Mouse (Mus musculus): ENCODE data around the gene Arntl2. TPM values are rescaled to one million over a fixed set of nuclear protein-coding genes. Genes with fewer than 3 reads are reported as not detected.

The Arntl2 gene
- 0.52 and 0.76 TPM in 2 replicates for polyA plus RNA-seq (2015; fragmentation: Nextera tagmentation; extraction: Ambion mirVana)

DNA sequence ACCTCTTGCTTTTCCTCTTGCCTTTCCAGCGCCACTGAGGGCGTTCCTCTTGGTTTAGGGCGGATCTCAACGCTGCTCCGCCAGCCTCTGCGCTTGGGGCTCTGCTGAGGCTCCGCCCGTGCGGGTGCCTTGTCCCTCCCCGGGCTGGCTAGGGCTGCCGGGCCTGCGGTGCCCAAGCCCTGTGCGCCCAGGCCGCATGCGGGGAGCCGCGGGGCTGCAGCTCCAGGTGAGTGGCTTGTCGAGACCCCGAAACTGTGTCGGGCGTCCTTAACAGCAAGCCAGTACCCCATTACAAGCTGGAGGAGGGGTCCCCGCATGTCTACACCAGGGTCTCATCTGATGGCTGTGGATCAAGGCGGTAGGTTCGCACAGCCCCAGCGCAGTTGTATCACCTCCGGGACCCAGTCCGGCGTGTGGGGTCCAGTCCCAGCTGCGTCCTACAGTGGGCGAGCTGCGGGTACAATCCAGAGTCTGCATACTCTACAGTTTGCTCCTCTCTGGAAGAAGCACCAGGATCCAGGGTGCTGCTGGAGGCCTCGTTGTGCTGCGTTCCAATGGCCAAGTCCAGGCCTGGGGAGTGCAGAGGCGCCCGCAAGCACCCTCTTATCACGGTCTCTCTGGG is at the start of gene Arntl2:
Gene Arntl2, plus strand, starts transcription at position 132 of the 622 bp plus-strand sequence.
- Histone ChIP-seq H3K27me3 (replicated peaks; ENCODE audit: control insufficient read depth, insufficient read depth, low read length) (no peaks in the 10 kb centered on the region), H3K27ac (ENCODE audit: low read depth, low read length) (no peak within 1 kb of the TSS), H3K9me3 (ENCODE audit: control insufficient read depth) (no peaks in the 10 kb centered on the region), H3K4me2 (replicated peaks; ENCODE audit: low read depth) (peak within 1 kb of the TSS; percentile 97), H3K9ac (ENCODE audit: low read depth, low read length) (peak within 1 kb of the TSS; percentile 54), H3K4me3 (ENCODE audit: low read depth, low read length) (peak within 1 kb of the TSS; percentile 52), H3K4me1 (replicated peaks; ENCODE audit: control insufficient read depth, insufficient read depth, low read length) (0 out of 2 replicates have a peak, but pooled peaks cover 7% of the 10 kb centered on the region), H3K36me3 (ENCODE audit: control insufficient read depth, insufficient read depth) (no peaks in the 10 kb centered on the region)
- peak; percentile 91 for ATAC-seq
- 1% methylated on average over 36 of the region's 36 CpGs for WGBS
- no peak for TF ChIP-seq CTCF (IDR thresholded peaks at IDR 0.05; ENCODE audit: low read depth)

DNA sequence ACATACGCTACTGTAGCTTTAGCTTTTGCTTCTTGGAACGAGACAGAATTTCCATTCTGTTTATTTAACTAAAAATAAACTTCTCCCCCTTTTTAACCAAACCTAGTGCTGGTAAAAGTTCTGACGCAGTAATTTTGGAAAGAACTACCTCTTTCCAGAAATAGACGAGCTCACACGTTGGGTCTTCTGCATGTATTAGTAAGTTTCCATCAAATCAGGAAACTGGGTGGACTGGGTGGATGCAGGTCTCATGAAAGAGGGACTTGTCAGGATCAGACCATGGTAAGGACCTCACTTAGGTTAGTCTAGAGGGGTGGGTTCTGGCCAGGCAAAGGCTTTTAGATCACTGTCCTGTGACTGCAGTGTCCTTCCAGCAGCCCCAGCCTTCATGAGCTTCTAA is 49.3 kb upstream of the Arntl2 start:
- H3K4me2 ChIP-seq (replicated peaks; ENCODE audit: low read depth): no peak overlapping the region
- H3K27me3 ChIP-seq (replicated peaks; ENCODE audit: control insufficient read depth, insufficient read depth, low read length): no peaks in the 10 kb centered on the region
- H3K27ac ChIP-seq (ENCODE audit: low read depth, low read length): no peak overlapping the region
- no peaks in the 10 kb centered on the region for H3K9me3 ChIP-seq (ENCODE audit: control insufficient read depth)
- TF ChIP-seq CTCF (IDR thresholded peaks at IDR 0.05; ENCODE audit: low read depth): no peak
- no peak for ATAC-seq
- peaks cover 3% of the 10 kb centered on the region; the same call in 1 of the 2 replicates for H3K4me1 ChIP-seq (replicated peaks; ENCODE audit: control insufficient read depth, insufficient read depth, low read length)
- no peak overlapping the region for H3K4me3 ChIP-seq (ENCODE audit: low read depth, low read length)
- no peaks in the 10 kb centered on the region for H3K36me3 ChIP-seq (ENCODE audit: control insufficient read depth, insufficient read depth)
- no peak overlapping the region for H3K9ac ChIP-seq (ENCODE audit: low read depth, low read length)
- WGBS: 59% methylated on average over 5 of the region's 5 CpGs

DNA sequence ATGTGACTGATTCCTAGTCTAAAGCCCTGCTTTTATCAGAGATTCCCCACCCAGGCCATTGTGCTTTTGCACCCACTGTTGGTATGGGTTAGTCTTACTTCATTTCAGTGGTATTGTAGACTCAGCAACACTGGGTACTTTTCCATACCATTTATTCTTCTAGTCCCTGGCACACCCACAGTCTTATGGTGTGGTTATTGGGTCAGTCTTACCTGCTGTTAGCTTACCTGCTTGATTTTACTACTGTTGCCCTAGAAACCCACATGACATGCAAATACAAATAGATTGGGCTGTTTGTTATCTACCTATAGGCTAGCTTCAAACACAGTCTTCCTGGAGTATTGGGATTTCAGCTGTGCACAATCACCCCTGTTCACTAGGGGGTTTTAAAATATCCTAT is 48.8 kb upstream of the Arntl2 start:
- Histone ChIP-seq H3K9me3 (ENCODE audit: control insufficient read depth) (no peaks in the 10 kb centered on the region), H3K27me3 (replicated peaks; ENCODE audit: control insufficient read depth, insufficient read depth, low read length) (no peaks in the 10 kb centered on the region), H3K36me3 (ENCODE audit: control insufficient read depth, insufficient read depth) (no peaks in the 10 kb centered on the region), H3K9ac (ENCODE audit: low read depth, low read length) (no peak overlapping the region), H3K4me3 (ENCODE audit: low read depth, low read length) (no peak overlapping the region), H3K4me1 (replicated peaks; ENCODE audit: control insufficient read depth, insufficient read depth, low read length) (peaks cover 6% of the 10 kb centered on the region; the same call in 1 of the 2 replicates), H3K27ac (ENCODE audit: low read depth, low read length) (no peak overlapping the region), H3K4me2 (replicated peaks; ENCODE audit: low read depth) (no peak overlapping the region)
- ATAC-seq: peak; percentile 74
- TF ChIP-seq CTCF (IDR thresholded peaks at IDR 0.05; ENCODE audit: low read depth): no peak

DNA sequence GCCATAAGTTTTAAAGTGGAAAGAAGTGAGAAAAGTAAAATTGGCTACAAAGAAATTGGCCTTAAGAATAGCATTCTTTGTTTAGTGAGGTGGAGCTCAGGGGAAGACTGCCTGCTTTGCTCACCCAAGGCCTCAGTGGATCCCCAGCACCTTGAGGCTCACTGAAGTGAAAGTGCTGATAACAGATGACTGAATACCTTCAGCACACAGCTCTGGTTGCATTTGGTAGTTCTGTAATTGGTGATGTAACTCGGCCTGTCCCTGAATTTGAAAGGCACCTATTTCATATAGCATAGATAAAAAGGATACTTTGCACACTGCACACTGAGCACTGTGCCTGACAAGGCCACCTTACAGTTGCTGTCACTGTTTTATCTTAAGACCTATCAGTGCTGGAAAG is 47.6 kb upstream of the Arntl2 start:
- H3K27ac ChIP-seq (ENCODE audit: low read depth, low read length): no peak overlapping the region
- TF ChIP-seq CTCF (IDR thresholded peaks at IDR 0.05; ENCODE audit: low read depth): no peak
- no peaks in the 10 kb centered on the region for H3K9me3 ChIP-seq (ENCODE audit: control insufficient read depth)
- no peak overlapping the region for H3K4me3 ChIP-seq (ENCODE audit: low read depth, low read length)
- no peaks in the 10 kb centered on the region for H3K27me3 ChIP-seq (replicated peaks; ENCODE audit: control insufficient read depth, insufficient read depth, low read length)
- no peak overlapping the region for H3K9ac ChIP-seq (ENCODE audit: low read depth, low read length)
- WGBS: 39% methylated on average over 1 of the region's 1 CpGs
- H3K4me1 ChIP-seq (replicated peaks; ENCODE audit: control insufficient read depth, insufficient read depth, low read length): peaks cover 6% of the 10 kb centered on the region; the same call in 1 of the 2 replicates
- ATAC-seq: no peak
- H3K4me2 ChIP-seq (replicated peaks; ENCODE audit: low read depth): no peak overlapping the region
- no peaks in the 10 kb centered on the region for H3K36me3 ChIP-seq (ENCODE audit: control insufficient read depth, insufficient read depth)

DNA sequence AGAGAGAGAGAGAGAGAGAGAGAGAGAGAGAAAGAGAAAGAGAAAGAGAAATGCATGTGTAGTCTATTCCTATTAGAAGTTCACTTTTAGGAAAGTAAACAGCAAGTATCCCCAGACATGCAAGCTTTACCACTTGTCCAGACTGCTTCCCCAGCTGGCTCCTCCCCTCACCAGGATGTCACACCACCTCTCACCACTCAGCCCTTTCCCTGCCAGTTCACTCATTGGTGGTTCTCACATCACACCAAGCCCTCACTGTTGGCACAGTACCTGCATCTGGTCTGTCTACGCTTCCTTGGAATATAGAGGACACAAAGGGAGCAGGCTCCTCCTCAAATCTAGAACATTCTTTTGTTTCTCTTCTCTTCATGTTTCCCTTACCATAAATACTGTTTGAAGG is 44.2 kb upstream of the Arntl2 start:
- no peak overlapping the region for H3K27ac ChIP-seq (ENCODE audit: low read depth, low read length)

DNA sequence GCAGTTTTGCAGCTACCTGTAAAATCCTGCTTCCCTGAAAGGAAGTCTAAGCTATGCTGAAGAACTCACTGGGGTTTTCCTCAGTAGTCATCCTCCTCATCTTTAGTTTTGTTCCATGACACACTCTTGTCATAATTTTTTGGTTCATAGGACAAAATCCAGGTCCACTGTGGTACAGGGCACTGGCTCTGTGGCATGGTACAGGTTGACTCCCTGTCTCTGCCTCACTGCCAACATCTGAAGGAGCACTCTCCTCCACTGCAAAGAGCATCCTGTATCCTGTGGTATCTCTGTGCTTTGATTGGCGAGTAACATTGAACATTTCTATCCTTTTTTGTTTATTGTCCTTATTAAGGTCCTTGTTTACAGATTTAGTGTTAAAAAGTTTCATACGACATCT is 43.7 kb upstream of the Arntl2 start:
- no peak overlapping the region for H3K27ac ChIP-seq (ENCODE audit: low read depth, low read length)
- H3K36me3 ChIP-seq (ENCODE audit: control insufficient read depth, insufficient read depth): no peaks in the 10 kb centered on the region
- TF ChIP-seq CTCF (IDR thresholded peaks at IDR 0.05; ENCODE audit: low read depth): no peak
- ATAC-seq: no peak
- H3K27me3 ChIP-seq (replicated peaks; ENCODE audit: control insufficient read depth, insufficient read depth, low read length): no peaks in the 10 kb centered on the region
- H3K9ac ChIP-seq (ENCODE audit: low read depth, low read length): no peak overlapping the region
- peaks cover 10% of the 10 kb centered on the region; the same call in 1 of the 2 replicates for H3K4me1 ChIP-seq (replicated peaks; ENCODE audit: control insufficient read depth, insufficient read depth, low read length)
- no peak overlapping the region for H3K4me3 ChIP-seq (ENCODE audit: low read depth, low read length)
- WGBS: 90% methylated on average over 2 of the region's 2 CpGs
- no peak overlapping the region for H3K4me2 ChIP-seq (replicated peaks; ENCODE audit: low read depth)
- H3K9me3 ChIP-seq (ENCODE audit: control insufficient read depth): no peaks in the 10 kb centered on the region

More for the DNA sequence above, 44.2 kb upstream of the Arntl2 start:
- Histone ChIP-seq H3K36me3 (ENCODE audit: control insufficient read depth, insufficient read depth) (no peaks in the 10 kb centered on the region), H3K9ac (ENCODE audit: low read depth, low read length) (no peak overlapping the region), H3K4me3 (ENCODE audit: low read depth, low read length) (no peak overlapping the region), H3K9me3 (ENCODE audit: control insufficient read depth) (no peaks in the 10 kb centered on the region), H3K27me3 (replicated peaks; ENCODE audit: control insufficient read depth, insufficient read depth, low read length) (no peaks in the 10 kb centered on the region), H3K4me1 (replicated peaks; ENCODE audit: control insufficient read depth, insufficient read depth, low read length) (peaks cover 10% of the 10 kb centered on the region; the same call in 1 of the 2 replicates), H3K4me2 (replicated peaks; ENCODE audit: low read depth) (no peak overlapping the region)
- peak; percentile 65 for ATAC-seq
- WGBS: 26% methylated on average over 1 of the region's 1 CpGs
- TF ChIP-seq CTCF (IDR thresholded peaks at IDR 0.05; ENCODE audit: low read depth): no peak

Data from intestine, postnatal 0 days (tissue).